Mouse (Mus musculus): Measurements from ENCODE around the gene Ciao2b. TPM values are rescaled to one million over a fixed set of nuclear protein-coding genes. Genes with fewer than 3 reads are reported as not detected.
"Not testable (repeated sequence)": the region's sequence is repeated elsewhere in the genome, so short reads cannot be mapped to it uniquely, and the experiment has no call there.

Ciao2b gene
- polyA plus RNA-seq (2014; fragmentation: Nextera tagmentation; extraction: Ambion mirVana): 81.3 and 87.9 TPM in 2 replicates

- peaks cover 26% of the 10 kb centered on the region for H3K36me3 ChIP-seq (ENCODE audit: control insufficient read depth, insufficient read depth, low read length)
- H3K4me1 ChIP-seq (ENCODE audit: control insufficient read depth, insufficient read depth, low read length): peaks cover 11% of the 10 kb centered on the region
- peak; percentile 95 for DNase-seq (ENCODE audit: low spot score)
- no peaks in the 10 kb centered on the region for H3K9me3 ChIP-seq (ENCODE audit: control insufficient read depth, low read length)
- H3K4me2 ChIP-seq (ENCODE audit: low read depth, low read length): peak within 1 kb of the TSS; percentile 95
- peak within 1 kb of the TSS; percentile 82 for H3K9ac ChIP-seq (ENCODE audit: low read depth, low read length)
- ATAC-seq (ENCODE audit: low read depth): peak; percentile 98
- WGBS: under 1% methylated on average over 62 of the region's 66 CpGs
- H3K4me3 ChIP-seq (ENCODE audit: low read depth, low read length): peak within 1 kb of the TSS; percentile 88
- no peaks in the 10 kb centered on the region for H3K27me3 ChIP-seq (replicated peaks; ENCODE audit: control insufficient read depth, insufficient read depth, low read length)
- H3K27ac ChIP-seq (replicated peaks; ENCODE audit: low read depth, low read length): peak within 1 kb of the TSS; percentile 73
Observed at GRCm38 (mm10) chr8:104641426-104642323, at the start of gene Ciao2b. Ciao2b (minus strand) TSS chr8:104641965.

- H3K4me2 ChIP-seq (ENCODE audit: low read depth, low read length): no peak overlapping the region
- H3K4me1 ChIP-seq (ENCODE audit: control insufficient read depth, insufficient read depth, low read length): no peaks in the 10 kb centered on the region
- H3K4me3 ChIP-seq (ENCODE audit: low read depth, low read length): no peak overlapping the region
- no peak for DNase-seq (ENCODE audit: low spot score)
- no peaks in the 10 kb centered on the region for H3K36me3 ChIP-seq (ENCODE audit: control insufficient read depth, insufficient read depth, low read length)
- 66% methylated on average over 4 of the region's 4 CpGs for WGBS
- no peak overlapping the region for H3K27ac ChIP-seq (replicated peaks; ENCODE audit: low read depth, low read length)
- H3K9me3 ChIP-seq (ENCODE audit: control insufficient read depth, low read length): no peaks in the 10 kb centered on the region
- H3K27me3 ChIP-seq (replicated peaks; ENCODE audit: control insufficient read depth, insufficient read depth, low read length): no peaks in the 10 kb centered on the region
- ATAC-seq (ENCODE audit: low read depth): no peak
- H3K9ac ChIP-seq (ENCODE audit: low read depth, low read length): no peak overlapping the region
Observed at GRCm38 (mm10) chr8:104688433-104688832, 46.7 kb upstream of the Ciao2b start.

- 78% methylated on average over 4 of the region's 4 CpGs for WGBS
- no peaks in the 10 kb centered on the region for H3K27me3 ChIP-seq (replicated peaks; ENCODE audit: control insufficient read depth, insufficient read depth, low read length)
- H3K4me2 ChIP-seq (ENCODE audit: low read depth, low read length): no peak overlapping the region
- no peak overlapping the region for H3K4me3 ChIP-seq (ENCODE audit: low read depth, low read length)
- H3K9me3 ChIP-seq (ENCODE audit: control insufficient read depth, low read length): no peaks in the 10 kb centered on the region
- no peak overlapping the region for H3K27ac ChIP-seq (replicated peaks; ENCODE audit: low read depth, low read length)
- ATAC-seq (ENCODE audit: low read depth) (no peak), DNase-seq (ENCODE audit: low spot score) (no peak)
- H3K9ac ChIP-seq (ENCODE audit: low read depth, low read length): no peak overlapping the region
- no peaks in the 10 kb centered on the region for H3K4me1 ChIP-seq (ENCODE audit: control insufficient read depth, insufficient read depth, low read length)
- no peaks in the 10 kb centered on the region for H3K36me3 ChIP-seq (ENCODE audit: control insufficient read depth, insufficient read depth, low read length)
Observed at GRCm38 (mm10) chr8:104655614-104656013, 13.8 kb upstream of the Ciao2b start.

GRCm38 (mm10) chr8:104654984-104655383, 13.2 kb upstream of the Ciao2b start:
- Histone ChIP-seq H3K9ac (ENCODE audit: low read depth, low read length) (no peak overlapping the region), H3K4me1 (ENCODE audit: control insufficient read depth, insufficient read depth, low read length) (no peaks in the 10 kb centered on the region), H3K9me3 (ENCODE audit: control insufficient read depth, low read length) (no peaks in the 10 kb centered on the region), H3K36me3 (ENCODE audit: control insufficient read depth, insufficient read depth, low read length) (no peaks in the 10 kb centered on the region), H3K4me2 (ENCODE audit: low read depth, low read length) (no peak overlapping the region), H3K27me3 (replicated peaks; ENCODE audit: control insufficient read depth, insufficient read depth, low read length) (no peaks in the 10 kb centered on the region), H3K27ac (replicated peaks; ENCODE audit: low read depth, low read length) (no peak overlapping the region), H3K4me3 (ENCODE audit: low read depth, low read length) (no peak overlapping the region)
- ATAC-seq (ENCODE audit: low read depth) (peak; percentile 82), DNase-seq (ENCODE audit: low spot score) (peak; percentile 92)
- 3% methylated on average over 3 of the region's 3 CpGs for WGBS

GRCm38 (mm10) chr8:104644187-104644586, 2.4 kb upstream of the Ciao2b start:
- not testable (repeated sequence) for H3K9me3 ChIP-seq (ENCODE audit: control insufficient read depth, low read length); H3K4me3 ChIP-seq (ENCODE audit: low read depth, low read length); ATAC-seq (ENCODE audit: low read depth); H3K4me2 ChIP-seq (ENCODE audit: low read depth, low read length); H3K36me3 ChIP-seq (ENCODE audit: control insufficient read depth, insufficient read depth, low read length); H3K27ac ChIP-seq (replicated peaks; ENCODE audit: low read depth, low read length); H3K9ac ChIP-seq (ENCODE audit: low read depth, low read length); H3K27me3 ChIP-seq (replicated peaks; ENCODE audit: control insufficient read depth, insufficient read depth, low read length); DNase-seq (ENCODE audit: low spot score)
- WGBS: 67% methylated on average over 3 of the region's 3 CpGs
- peaks cover 11% of the 10 kb centered on the region for H3K4me1 ChIP-seq (ENCODE audit: control insufficient read depth, insufficient read depth, low read length)

GRCm38 (mm10) chr8:104642324-104642654, 524 bp upstream of the Ciao2b start:
- Histone ChIP-seq H3K4me2 (ENCODE audit: low read depth, low read length) (peak overlapping the region; percentile 95), H3K27me3 (replicated peaks; ENCODE audit: control insufficient read depth, insufficient read depth, low read length) (no peaks in the 10 kb centered on the region), H3K9me3 (ENCODE audit: control insufficient read depth, low read length) (no peaks in the 10 kb centered on the region), H3K9ac (ENCODE audit: low read depth, low read length) (peak overlapping the region; percentile 82), H3K27ac (replicated peaks; ENCODE audit: low read depth, low read length) (peak overlapping the region; percentile 73; the same call in 1 of the 2 replicates), H3K4me3 (ENCODE audit: low read depth, low read length) (peak overlapping the region; percentile 88), H3K36me3 (ENCODE audit: control insufficient read depth, insufficient read depth, low read length) (peaks cover 22% of the 10 kb centered on the region), H3K4me1 (ENCODE audit: control insufficient read depth, insufficient read depth, low read length) (peaks cover 11% of the 10 kb centered on the region)
- DNase-seq (ENCODE audit: low spot score) (no peak), ATAC-seq (ENCODE audit: low read depth) (no peak)
- WGBS: 77% methylated on average over 6 of the region's 6 CpGs

- H3K4me1 ChIP-seq (ENCODE audit: control insufficient read depth, insufficient read depth, low read length): peaks cover 11% of the 10 kb centered on the region
- peak overlapping the region; percentile 82 for H3K9ac ChIP-seq (ENCODE audit: low read depth, low read length)
- H3K27me3 ChIP-seq (replicated peaks; ENCODE audit: control insufficient read depth, insufficient read depth, low read length): no peaks in the 10 kb centered on the region
- peak overlapping the region; percentile 88 for H3K4me3 ChIP-seq (ENCODE audit: low read depth, low read length)
- DNase-seq (ENCODE audit: low spot score) (no peak), ATAC-seq (ENCODE audit: low read depth) (no peak)
- H3K9me3 ChIP-seq (ENCODE audit: control insufficient read depth, low read length): no peaks in the 10 kb centered on the region
- H3K27ac ChIP-seq (replicated peaks; ENCODE audit: low read depth, low read length): no peak overlapping the region
- H3K4me2 ChIP-seq (ENCODE audit: low read depth, low read length): peak overlapping the region; percentile 95
- 8% methylated on average over 25 of the region's 25 CpGs for WGBS
- peaks cover 26% of the 10 kb centered on the region for H3K36me3 ChIP-seq (ENCODE audit: control insufficient read depth, insufficient read depth, low read length)
Observed at GRCm38 (mm10) chr8:104640831-104641370, 864 bp downstream of the Ciao2b start.

GRCm38 (mm10) chr8:104640241-104640640, 1.5 kb downstream of the Ciao2b start:
- H3K36me3 ChIP-seq (ENCODE audit: control insufficient read depth, insufficient read depth, low read length): peaks cover 26% of the 10 kb centered on the region

More at GRCm38 (mm10) chr8:104640241-104640640, 1.5 kb downstream of the Ciao2b start:
- Histone ChIP-seq H3K9me3 (ENCODE audit: control insufficient read depth, low read length) (no peaks in the 10 kb centered on the region), H3K4me3 (ENCODE audit: low read depth, low read length) (peak overlapping the region; percentile 88), H3K27ac (replicated peaks; ENCODE audit: low read depth, low read length) (no peak overlapping the region), H3K4me1 (ENCODE audit: control insufficient read depth, insufficient read depth, low read length) (peaks cover 11% of the 10 kb centered on the region), H3K9ac (ENCODE audit: low read depth, low read length) (peak overlapping the region; percentile 82), H3K4me2 (ENCODE audit: low read depth, low read length) (peak overlapping the region; percentile 95), H3K27me3 (replicated peaks; ENCODE audit: control insufficient read depth, insufficient read depth, low read length) (no peaks in the 10 kb centered on the region)
- ATAC-seq (ENCODE audit: low read depth) (no peak), DNase-seq (ENCODE audit: low spot score) (no peak)
- WGBS: 81% methylated on average over 7 of the region's 7 CpGs

Measured in embryonic facial prominence, embryonic 14.5 days (tissue).